Mouse (Mus musculus) cerebellum, adult 18-20 months (tissue): Measurements from ENCODE around the gene Zmiz2.
"Not testable (repeated sequence)": the region's sequence is repeated elsewhere in the genome, so short reads cannot be mapped to it uniquely, and the experiment has no call there.

ENCODE experiments used
- DNase-seq, 2 experiments: peaks; one replicate each; pipeline ENCODE4 v3.0.0; 2021

Zmiz2 gene

DNA sequence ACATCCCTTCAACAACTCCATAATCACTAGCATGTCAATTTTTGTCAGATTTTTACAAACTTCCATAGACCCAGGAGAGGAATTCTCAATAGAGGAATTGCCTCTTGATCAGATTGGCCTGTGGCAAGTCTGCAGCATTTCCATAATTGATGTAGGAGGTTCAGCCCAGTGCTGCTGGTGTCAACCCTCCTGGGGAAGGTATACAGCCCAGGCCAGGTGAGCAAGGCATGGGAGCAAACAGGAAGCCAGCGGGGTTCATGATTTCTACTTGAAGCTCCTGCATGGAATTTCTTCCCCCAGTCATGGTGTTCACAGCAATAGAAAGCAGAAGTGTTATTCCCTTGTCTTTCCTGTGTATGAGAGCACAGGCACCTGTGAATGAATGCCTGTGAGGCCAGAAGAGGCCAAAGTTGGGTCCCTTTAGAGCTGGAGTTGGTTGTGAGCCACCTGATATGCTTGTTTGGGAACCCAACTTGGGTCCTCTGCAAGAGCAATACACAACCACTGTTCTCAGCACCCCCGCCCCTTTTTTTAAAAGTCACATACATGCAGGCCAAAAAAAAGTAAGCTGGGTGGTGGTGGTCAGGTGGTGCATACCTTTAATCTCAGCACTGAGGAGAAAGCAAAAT is 32.0 kb downstream of the Zmiz2 start:
- no peak for DNase-seq

DNA sequence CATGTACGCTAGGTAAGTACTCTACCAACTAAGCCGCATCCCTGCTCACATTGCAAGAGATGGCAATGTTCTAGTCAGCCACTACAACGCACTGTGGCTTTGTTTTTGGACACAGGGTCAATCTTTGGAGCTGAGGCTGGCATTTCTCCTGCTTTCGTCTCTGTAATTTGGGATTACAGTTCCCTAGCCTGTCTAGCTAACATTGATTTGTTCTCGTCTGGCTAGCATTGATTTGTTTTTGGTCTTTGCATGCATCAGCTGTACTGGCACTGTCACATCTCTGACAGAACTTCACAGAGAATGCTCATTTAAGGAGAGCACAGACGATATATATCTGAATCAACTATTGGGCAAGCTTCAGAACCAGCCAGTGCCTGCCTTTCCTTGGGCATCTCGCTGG is 41.3 kb downstream of the Zmiz2 start:
- DNase-seq = no peak

DNA sequence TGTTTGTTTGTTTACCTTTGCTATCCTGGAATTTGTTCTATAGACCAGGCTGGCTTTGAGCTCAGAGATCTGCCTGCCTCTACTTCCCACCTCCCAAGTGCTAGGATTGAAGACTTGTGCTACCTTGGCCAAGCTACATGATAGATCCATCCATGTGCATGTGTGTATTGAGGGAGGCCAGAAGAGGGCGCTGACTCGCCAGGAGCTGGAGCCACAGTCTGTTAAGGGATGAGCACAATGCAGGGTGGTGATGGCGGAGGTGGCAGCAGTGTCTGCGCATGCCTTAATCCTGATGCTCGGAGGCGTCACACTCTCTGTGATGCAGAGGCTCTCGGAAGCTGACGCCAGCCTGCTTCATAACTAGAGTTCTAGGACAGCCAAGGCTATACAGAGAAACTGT is 47.6 kb downstream of the Zmiz2 start:
- DNase-seq = peak; percentile 53 to 58

DNA sequence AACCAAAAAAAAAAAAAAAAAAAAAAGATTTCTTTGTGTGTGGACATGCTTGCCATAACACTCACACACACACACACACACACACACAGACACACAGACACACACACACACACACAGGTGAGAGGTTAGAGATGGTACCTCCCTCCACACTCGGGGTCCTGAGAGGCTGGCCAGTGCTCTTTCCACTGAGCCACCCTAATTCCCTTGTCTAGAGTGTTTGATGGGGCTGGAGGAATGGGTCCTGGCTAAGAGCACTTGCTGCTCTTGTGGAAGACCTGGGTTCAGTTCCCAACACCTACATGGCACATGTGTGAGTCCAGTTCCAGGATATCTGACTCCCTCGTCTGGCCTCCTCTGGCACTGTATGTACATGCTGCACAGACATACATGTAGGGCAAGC is 48.8 kb downstream of the Zmiz2 start:
- DNase-seq = no peak

DNA sequence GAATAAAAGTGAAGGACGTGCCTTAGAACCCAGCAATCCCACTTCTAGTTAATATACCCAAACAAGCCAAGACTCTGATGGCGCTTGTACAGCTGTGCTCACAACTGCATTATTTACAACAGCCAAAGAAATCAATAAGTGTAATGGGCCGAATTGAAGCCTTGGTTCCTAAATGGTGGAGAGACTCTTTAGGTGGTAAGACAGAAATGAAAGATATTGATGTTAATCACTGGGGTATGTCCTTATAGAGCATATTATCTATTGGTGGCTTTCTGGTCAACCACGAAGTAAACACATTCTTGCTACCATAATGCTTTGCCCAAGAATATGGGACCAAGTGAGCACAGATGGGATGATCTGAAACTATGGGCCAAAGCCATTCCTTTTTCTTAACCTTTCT is 51.3 kb downstream of the Zmiz2 start:
- DNase-seq = no peak

DNA sequence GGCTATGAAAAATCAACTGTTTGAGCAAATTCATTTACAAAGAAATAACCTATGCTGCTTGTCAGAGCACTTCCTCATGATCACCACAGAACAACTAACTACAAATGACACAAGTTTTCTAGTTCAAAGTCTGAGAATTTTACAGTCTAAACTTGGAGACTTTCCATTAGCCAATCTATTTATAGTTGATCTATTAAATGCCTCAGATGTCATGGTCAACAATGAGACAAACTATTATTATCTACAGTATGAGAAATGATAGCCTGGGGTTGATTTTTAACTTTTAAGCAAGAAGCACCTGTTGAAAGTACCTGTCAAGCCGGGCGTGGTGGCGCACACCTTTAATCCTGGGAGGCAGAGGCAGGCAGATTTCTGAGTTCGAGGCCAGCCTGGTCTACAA is 53.7 kb downstream of the Zmiz2 start:
- no peak for DNase-seq

DNA sequence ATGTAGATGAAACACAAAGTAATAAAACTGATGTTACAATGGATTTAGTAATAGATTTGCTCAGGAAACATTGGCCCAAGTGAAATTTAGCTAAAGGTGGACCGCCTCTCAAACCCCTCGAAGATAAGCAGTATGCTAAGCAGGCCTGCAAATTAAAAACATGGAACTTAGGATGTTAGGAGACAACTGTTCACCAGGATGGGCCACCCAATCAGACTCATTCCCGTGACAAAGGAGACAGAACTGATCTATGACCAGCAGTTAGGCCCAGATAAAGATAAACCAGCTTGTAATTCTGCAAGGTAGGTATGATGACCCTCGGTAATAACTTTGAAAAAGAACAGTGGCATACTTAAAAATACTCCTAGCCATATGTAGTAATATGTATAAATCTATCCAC is 54.2 kb downstream of the Zmiz2 start:
- DNase-seq = no peak

DNA sequence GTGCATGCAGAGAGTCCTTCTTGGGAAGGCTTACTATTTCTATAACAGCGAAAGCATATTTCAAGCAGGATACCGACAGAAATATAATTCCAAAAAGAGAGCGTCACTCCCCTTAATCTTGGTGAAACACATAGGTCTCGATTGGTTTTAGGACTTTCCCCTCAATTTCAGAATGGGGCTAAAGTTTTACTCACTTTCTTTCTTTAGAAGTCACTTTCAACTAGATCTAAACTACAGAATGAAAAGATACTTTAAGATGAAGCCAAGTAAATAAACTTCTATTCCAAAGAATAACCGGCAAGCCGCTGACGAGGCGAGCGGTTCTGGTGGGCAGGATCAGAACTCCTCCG is 54.8 kb downstream of the Zmiz2 start:
- DNase-seq = no peak

DNA sequence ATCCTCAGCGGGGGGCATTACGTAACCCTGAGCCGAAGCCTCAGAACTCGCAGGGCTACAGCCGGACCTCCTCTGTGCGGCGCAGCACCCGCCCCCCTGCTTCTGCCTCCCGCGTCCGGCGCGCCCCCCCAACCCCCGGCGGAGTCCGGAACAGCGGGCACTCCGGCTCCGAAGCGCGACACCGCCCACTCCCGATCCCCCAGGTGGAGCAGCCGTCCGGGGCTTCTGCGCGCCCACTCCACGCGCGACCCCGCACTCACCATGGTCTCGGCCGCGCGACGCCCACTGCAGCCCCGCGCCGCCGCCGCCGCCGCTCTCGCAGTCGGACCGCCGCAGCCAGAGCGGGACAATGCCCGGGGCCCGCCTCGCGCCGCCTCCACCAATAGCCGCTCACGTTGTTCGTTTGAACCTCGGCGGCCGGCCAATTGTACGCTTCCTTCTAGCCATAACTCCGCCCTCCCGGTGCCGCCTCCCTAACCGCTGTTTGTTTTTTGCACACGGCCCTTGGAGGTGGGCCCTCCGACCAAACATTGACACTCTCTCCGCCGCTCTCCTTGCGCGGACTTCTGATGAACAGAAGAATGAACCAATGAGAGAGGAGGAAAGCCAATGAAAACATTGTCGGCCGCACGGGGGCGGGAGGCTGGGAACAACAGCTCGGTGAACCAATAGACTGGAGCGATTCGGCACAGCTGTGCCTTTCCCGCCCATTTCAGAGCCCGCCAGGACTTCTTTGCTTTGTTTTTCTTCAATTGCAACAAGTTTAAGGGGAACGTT is 55.4 kb downstream of the Zmiz2 start, which contains the start of gene H2afv:
TSS of gene H2afv (minus strand) at position 367 of the 777 bp plus-strand sequence.
- DNase-seq = peak; percentile 99 to 100

DNA sequence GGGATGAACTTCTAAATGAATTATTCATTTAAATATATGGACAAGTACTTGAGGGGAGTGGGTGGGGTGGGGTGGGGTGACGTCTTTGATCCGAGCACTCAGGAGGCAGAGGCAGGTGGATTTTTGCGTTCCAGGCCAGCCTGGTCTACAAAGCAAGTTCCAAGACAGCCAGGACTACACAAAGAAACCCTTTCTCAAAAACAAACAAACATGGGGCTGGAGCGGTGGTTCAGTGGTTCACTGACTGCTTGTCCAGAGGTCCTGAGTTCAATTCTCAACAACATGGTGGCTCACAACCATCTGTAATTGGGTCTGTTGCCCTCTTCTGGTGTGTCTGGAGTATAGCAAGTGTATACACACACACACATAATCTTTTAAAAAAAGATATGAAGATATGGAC is 56.6 kb downstream of the Zmiz2 start:
- no peak for DNase-seq

DNA sequence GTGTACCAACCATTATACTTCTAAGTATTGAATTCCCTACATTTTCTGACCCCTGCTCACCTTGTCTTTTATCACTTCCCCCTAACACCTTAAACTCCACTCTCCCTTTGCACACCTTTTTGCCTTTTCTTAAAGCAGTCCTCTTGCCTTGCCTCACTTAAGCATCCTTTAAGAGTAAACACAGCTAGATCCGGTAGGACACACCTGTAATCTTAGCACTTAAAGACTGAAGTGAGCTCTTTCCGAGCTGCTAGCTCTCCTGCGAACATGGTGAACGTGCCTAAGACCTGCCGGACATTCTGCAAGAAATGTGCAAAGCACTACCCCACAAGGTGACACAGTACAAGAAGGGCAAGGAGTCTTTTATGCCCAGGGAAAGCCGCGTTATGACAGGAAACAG is 57.1 kb downstream of the Zmiz2 start:
- DNase-seq = no peak

DNA sequence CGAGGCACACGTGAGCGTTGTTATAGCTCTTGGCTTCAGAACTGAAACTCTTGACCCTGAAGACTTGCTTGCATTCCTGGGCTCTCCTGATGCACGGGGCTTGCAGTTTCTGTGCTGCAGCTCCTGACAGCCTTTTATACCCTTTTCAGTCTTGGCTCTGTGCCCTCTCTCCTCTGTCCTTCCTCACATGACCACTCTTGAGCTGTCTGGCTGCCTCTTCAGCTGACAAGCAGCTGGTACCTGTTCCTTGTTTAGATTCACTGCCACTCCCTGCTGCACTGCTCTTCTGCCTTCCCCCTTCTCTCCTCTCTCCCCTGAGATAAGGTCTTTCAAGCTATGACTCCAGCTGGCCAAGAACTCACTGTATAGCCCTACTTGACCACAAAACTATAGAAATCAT is 58.6 kb downstream of the Zmiz2 start:
- no peak for DNase-seq

DNA sequence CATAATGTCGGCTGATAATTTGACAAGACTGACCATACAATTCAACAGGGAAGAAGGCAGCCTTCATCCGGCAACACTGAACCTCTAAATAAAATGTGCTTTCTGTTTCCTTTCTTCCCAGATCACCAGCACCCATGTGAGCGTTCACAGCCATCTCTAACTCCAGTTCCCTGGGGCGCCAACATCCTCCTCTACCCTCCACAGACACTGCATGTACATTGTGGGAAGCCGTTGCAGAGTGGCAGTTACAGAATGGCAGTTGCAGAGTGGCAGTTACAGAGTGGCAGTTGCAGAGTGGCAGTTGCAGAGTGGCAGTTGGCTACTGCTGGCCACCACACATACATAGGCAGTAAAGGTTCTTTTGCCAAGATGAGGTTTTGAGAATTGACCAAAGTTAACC is 59.3 kb downstream of the Zmiz2 start:
- not testable (repeated sequence) for DNase-seq
